Mouse (Mus musculus) liver, embryonic 15.5 days (tissue): ENCODE data around the gene Dnajc1. TPM values are rescaled to one million over a fixed set of nuclear protein-coding genes. Genes with fewer than 3 reads are reported as not detected.

Source experiments
- ATAC-seq: fragments of 200-750 bp; cut with Nextera tagmentation; 2 replicates; pipeline ENCODE4 v1.8.0; 2017; ENCODE audit warnings: moderate number of reproducible peaks, mild to moderate bottlenecking, moderate library complexity; ENCODE audit not compliant: insufficient read depth
- H3K27ac ChIP-seq: fragments of 300-500 bp; sonication (generic); replicated peaks from 2 replicates; pipeline ENCODE4 v1.5.1; 2015; ENCODE audit warnings: mild to moderate bottlenecking, inconsistent platforms
- H3K27me3 ChIP-seq: fragments of 300-500 bp; sonication (generic); 2 replicates; pipeline ENCODE4 v1.6.1; 2015; ENCODE audit warnings: mild to moderate bottlenecking, inconsistent platforms
- H3K36me3 ChIP-seq: fragments of 300-500 bp; sonication (generic); replicated peaks from 2 replicates; pipeline ENCODE4 v1.6.1; 2015; ENCODE audit warnings: moderate library complexity, mild to moderate bottlenecking, inconsistent platforms
- H3K4me1 ChIP-seq: fragments of 300-500 bp; sonication (generic); replicated peaks from 2 replicates; pipeline ENCODE4 v1.6.1; 2015; ENCODE audit warnings: inconsistent platforms
- H3K4me2 ChIP-seq: fragments of 300-500 bp; sonication (generic); 2 replicates; pipeline ENCODE4 v1.6.1; 2015; ENCODE audit warnings: moderate library complexity, mild to moderate bottlenecking, inconsistent platforms
- H3K4me3 ChIP-seq: fragments of 300-500 bp; sonication (generic); replicated peaks from 2 replicates; pipeline ENCODE4 v1.5.1; 2015; ENCODE audit warnings: mild to moderate bottlenecking, inconsistent platforms
- H3K9ac ChIP-seq: fragments of 300-500 bp; sonication (generic); 2 replicates; pipeline ENCODE4 v1.6.1; 2015; ENCODE audit warnings: moderate library complexity, mild to moderate bottlenecking, inconsistent platforms
- H3K9me3 ChIP-seq: fragments of 300-500 bp; sonication (generic); replicated peaks from 2 replicates; pipeline ENCODE4 v1.6.1; 2016; ENCODE audit warnings: inconsistent platforms
- WGBS: fragments of 180-500 bp; shearing (Covaris S2); methylation state at CpG from one replicate; pipeline ENCODE4 v1.1.7; 2015; ENCODE audit warnings: mixed read lengths; ENCODE audit not compliant: insufficient replicate concordance; 5-methylcytosine and 5-hydroxymethylcytosine counted together
- polyA plus RNA-seq: library from polyadenylated mRNA; unstranded; fragments of >200 nt; fragmentation: Nextera tagmentation; extraction: Ambion mirVana; gene quantifications from 2 replicates; pipeline ENCODE4 v1.2.1, GENCODE M21; 2015

The Dnajc1 gene
- polyA plus RNA-seq, 1 experiment from 2014 or later: 9.6 TPM

GRCm38 (mm10) chr2:18217867-18218266, 174.8 kb downstream of the Dnajc1 start:
- H3K9me3 ChIP-seq: no peaks in the 10 kb centered on the region
- ATAC-seq: no peak
- no peaks in the 10 kb centered on the region for H3K4me1 ChIP-seq
- no peaks in the 10 kb centered on the region for H3K27me3 ChIP-seq
- H3K36me3 ChIP-seq: peaks cover 54% of the 10 kb centered on the region
- H3K27ac ChIP-seq: no peak overlapping the region
- WGBS: 69% methylated on average over 3 of the region's 3 CpGs
- no peak overlapping the region for H3K4me2 ChIP-seq
- H3K4me3 ChIP-seq: no peak overlapping the region
- no peak overlapping the region for H3K9ac ChIP-seq

- Histone ChIP-seq H3K9ac (no peak overlapping the region), H3K27ac (no peak overlapping the region), H3K9me3 (no peaks in the 10 kb centered on the region), H3K27me3 (no peaks in the 10 kb centered on the region), H3K4me3 (no peak overlapping the region), H3K4me1 (no peaks in the 10 kb centered on the region), H3K4me2 (no peak overlapping the region), H3K36me3 (peaks cover 80% of the 10 kb centered on the region)
- no peak for ATAC-seq
- WGBS: 62% methylated on average over 2 of the region's 2 CpGs
Observed at GRCm38 (mm10) chr2:18214031-18214430, 178.6 kb downstream of the Dnajc1 start.

GRCm38 (mm10) chr2:18209948-18210347, 182.7 kb downstream of the Dnajc1 start:
- Histone ChIP-seq H3K4me2 (no peak overlapping the region), H3K36me3 (peaks cover 85% of the 10 kb centered on the region), H3K4me1 (no peaks in the 10 kb centered on the region), H3K27ac (no peak overlapping the region), H3K9me3 (no peaks in the 10 kb centered on the region), H3K4me3 (no peak overlapping the region), H3K27me3 (no peaks in the 10 kb centered on the region), H3K9ac (no peak overlapping the region)
- ATAC-seq: no peak
- 73% methylated on average over 4 of the region's 4 CpGs for WGBS

GRCm38 (mm10) chr2:18209211-18209823, 183.3 kb downstream of the Dnajc1 start:
- Histone ChIP-seq H3K4me1 (no peaks in the 10 kb centered on the region), H3K27ac (no peak overlapping the region), H3K4me2 (no peak overlapping the region), H3K9ac (no peak overlapping the region), H3K27me3 (no peaks in the 10 kb centered on the region), H3K36me3 (peaks cover 84% of the 10 kb centered on the region), H3K9me3 (no peaks in the 10 kb centered on the region), H3K4me3 (no peak overlapping the region)
- ATAC-seq: no peak
- 82% methylated on average over 7 of the region's 7 CpGs for WGBS

GRCm38 (mm10) chr2:18208578-18208977, 184.1 kb downstream of the Dnajc1 start:
- Histone ChIP-seq H3K9me3 (no peaks in the 10 kb centered on the region), H3K4me3 (no peak overlapping the region), H3K36me3 (peaks cover 84% of the 10 kb centered on the region), H3K27ac (no peak overlapping the region), H3K9ac (no peak overlapping the region), H3K27me3 (no peaks in the 10 kb centered on the region), H3K4me1 (no peaks in the 10 kb centered on the region), H3K4me2 (no peak overlapping the region)
- no peak for ATAC-seq
- WGBS: 81% methylated on average over 6 of the region's 6 CpGs

DNA sequence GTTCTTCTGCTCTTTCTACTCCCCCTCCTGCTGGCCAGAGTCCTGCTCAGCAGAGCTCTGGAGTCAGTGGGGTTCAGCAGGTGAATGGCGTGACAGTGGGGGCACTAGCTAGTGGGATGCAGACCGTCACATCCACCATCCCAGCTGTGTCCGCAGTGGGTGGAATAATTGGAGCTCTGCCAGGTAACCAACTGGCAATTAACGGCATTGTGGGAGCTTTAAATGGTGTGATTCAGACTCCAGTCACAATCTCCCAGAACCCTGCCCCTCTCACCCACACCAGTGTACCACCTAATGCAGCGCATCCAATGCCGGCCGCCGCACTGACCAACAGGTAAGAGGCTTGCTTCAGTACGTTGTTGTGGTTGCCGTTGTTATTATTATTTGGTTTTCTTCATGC, 185.8 kb downstream of the Dnajc1 start:
- no peak for ATAC-seq
- Histone ChIP-seq H3K4me3 (no peak overlapping the region), H3K27me3 (no peaks in the 10 kb centered on the region), H3K4me2 (no peak overlapping the region), H3K9ac (no peak overlapping the region), H3K36me3 (peaks cover 82% of the 10 kb centered on the region), H3K9me3 (no peaks in the 10 kb centered on the region), H3K4me1 (no peaks in the 10 kb centered on the region), H3K27ac (no peak overlapping the region)
- 93% methylated on average over 10 of the region's 10 CpGs for WGBS

- Histone ChIP-seq H3K4me3 (no peak overlapping the region), H3K9ac (no peak overlapping the region), H3K4me1 (no peaks in the 10 kb centered on the region), H3K36me3 (peaks cover 83% of the 10 kb centered on the region), H3K4me2 (no peak overlapping the region), H3K9me3 (no peaks in the 10 kb centered on the region), H3K27me3 (no peaks in the 10 kb centered on the region), H3K27ac (no peak overlapping the region)
- WGBS: 68% methylated on average over 3 of the region's 3 CpGs
- ATAC-seq: no peak
Observed at GRCm38 (mm10) chr2:18205118-18205517, 187.5 kb downstream of the Dnajc1 start.

- WGBS: 91% methylated on average over 4 of the region's 4 CpGs
- no peaks in the 10 kb centered on the region for H3K27me3 ChIP-seq
- H3K36me3 ChIP-seq: peaks cover 78% of the 10 kb centered on the region
- H3K9ac ChIP-seq: no peak overlapping the region
- no peaks in the 10 kb centered on the region for H3K4me1 ChIP-seq
- no peak overlapping the region for H3K27ac ChIP-seq
- H3K4me3 ChIP-seq: no peak overlapping the region
- no peak overlapping the region for H3K4me2 ChIP-seq
- no peaks in the 10 kb centered on the region for H3K9me3 ChIP-seq
- no peak for ATAC-seq
Observed at GRCm38 (mm10) chr2:18202923-18203322, 189.7 kb downstream of the Dnajc1 start.

DNA sequence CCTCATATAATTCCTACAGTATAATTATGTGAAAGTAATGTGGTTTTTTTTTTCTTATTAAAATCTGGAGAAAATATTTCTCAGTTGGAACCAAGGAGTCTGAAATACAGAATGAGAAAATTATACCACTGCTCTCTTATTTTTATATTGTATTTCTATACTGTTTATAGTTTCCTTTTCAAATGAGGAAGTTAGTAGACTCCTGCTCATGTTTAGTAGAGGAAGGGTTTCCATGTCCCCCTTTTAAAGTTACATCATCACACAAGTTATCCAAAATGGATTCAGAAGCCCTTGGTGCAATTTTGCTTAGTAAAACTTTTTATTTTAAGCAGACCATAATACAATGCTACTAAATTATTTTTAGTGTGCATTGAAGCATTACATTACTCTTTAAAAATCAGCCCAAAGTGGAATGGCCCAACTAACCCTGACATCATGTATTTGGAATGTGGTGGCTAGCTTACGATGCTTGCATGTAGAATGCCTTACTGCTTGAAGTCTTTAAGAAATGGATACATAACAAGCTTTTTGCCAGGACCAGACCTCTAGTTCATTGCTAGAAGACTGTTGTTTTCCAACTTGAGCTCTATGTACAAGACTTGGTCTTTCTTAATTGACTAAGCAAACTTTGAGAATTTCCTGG, 190.7 kb downstream of the Dnajc1 start:
- Histone ChIP-seq H3K4me1 (no peaks in the 10 kb centered on the region), H3K9me3 (no peaks in the 10 kb centered on the region), H3K4me3 (no peak overlapping the region), H3K9ac (no peak overlapping the region), H3K27me3 (no peaks in the 10 kb centered on the region), H3K4me2 (no peak overlapping the region), H3K27ac (no peak overlapping the region), H3K36me3 (peaks cover 78% of the 10 kb centered on the region)
- 96% methylated on average over 1 of the region's 1 CpGs for WGBS
- ATAC-seq: no peak

DNA sequence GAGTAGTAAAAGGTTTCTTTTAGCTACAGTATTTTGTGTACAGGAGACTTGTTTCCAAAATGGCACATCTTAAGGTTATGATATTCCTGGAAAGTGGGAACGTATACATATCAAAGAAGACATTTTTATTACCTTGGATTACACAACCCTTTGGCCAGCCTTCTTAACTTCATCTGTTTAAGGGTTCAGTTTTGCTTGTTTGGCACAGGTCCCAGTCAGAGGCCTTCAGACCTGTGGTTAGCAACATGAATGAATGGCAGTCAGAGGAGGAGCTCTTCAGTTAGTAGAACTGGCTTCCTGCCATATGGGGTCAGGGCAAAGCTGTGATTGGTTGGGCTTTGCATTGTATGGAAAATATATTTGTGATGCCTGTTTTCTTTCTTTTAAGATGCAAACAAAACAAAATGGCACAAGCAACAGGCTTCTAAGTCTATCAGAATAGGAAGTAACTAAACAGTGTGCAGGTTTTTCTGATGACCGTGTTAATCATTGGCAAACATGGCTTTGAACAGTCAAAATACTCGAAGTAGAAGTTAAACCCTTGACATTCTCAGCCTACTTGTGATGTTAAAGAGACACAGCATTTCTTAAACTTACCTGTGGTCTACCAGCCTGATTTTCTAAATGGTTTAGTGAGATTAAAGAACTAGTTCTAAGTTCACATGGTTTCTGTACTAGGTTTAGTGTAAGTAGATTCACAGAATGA, 196.8 kb downstream of the Dnajc1 start:
- H3K27ac ChIP-seq: no peak overlapping the region
- H3K9ac ChIP-seq: no peak overlapping the region
- no peaks in the 10 kb centered on the region for H3K27me3 ChIP-seq
- no peaks in the 10 kb centered on the region for H3K4me1 ChIP-seq
- peaks cover 66% of the 10 kb centered on the region for H3K36me3 ChIP-seq
- WGBS: 65% methylated on average over 3 of the region's 3 CpGs
- H3K4me3 ChIP-seq: no peak overlapping the region
- no peak for ATAC-seq
- no peak overlapping the region for H3K4me2 ChIP-seq
- H3K9me3 ChIP-seq: no peaks in the 10 kb centered on the region

GRCm38 (mm10) chr2:18195285-18195684, 197.3 kb downstream of the Dnajc1 start:
- peaks cover 65% of the 10 kb centered on the region for H3K36me3 ChIP-seq
- 72% methylated on average over 4 of the region's 4 CpGs for WGBS
- ATAC-seq: no peak

More at GRCm38 (mm10) chr2:18195285-18195684, 197.3 kb downstream of the Dnajc1 start:
- Histone ChIP-seq H3K9me3 (no peaks in the 10 kb centered on the region), H3K27me3 (no peaks in the 10 kb centered on the region), H3K4me2 (no peak overlapping the region), H3K4me1 (no peaks in the 10 kb centered on the region), H3K27ac (no peak overlapping the region), H3K9ac (no peak overlapping the region), H3K4me3 (no peak overlapping the region)
